Mouse (Mus musculus): Measurements from ENCODE around the gene Irgc1.
A peak's percentile ranks its signal among the peaks of the same experiment; 100 is the strongest.

Gene Irgc1

GRCm38 (mm10) chr7:24472442-24472841, 20.3 kb upstream of the Irgc1 start:
- DNase-seq (ENCODE audit: low spot score) = no peak

GRCm38 (mm10) chr7:24470356-24470755, 18.3 kb upstream of the Irgc1 start:
- no peak for DNase-seq (ENCODE audit: low spot score)

GRCm38 (mm10) chr7:24469126-24469525, 17.0 kb upstream of the Irgc1 start:
- DNase-seq (ENCODE audit: low spot score) = no peak

- no peak for DNase-seq (ENCODE audit: low spot score)
Measured at GRCm38 (mm10) chr7:24467886-24468285, 15.8 kb upstream of the Irgc1 start.

GRCm38 (mm10) chr7:24466835-24467234, 14.7 kb upstream of the Irgc1 start:
- DNase-seq (ENCODE audit: low spot score) = no peak

GRCm38 (mm10) chr7:24462388-24463319, 10.6 kb upstream of the Irgc1 start, which contains the start of gene Plaur:
Gene Plaur (plus strand): TSS chr7:24462484.
- DNase-seq (ENCODE audit: low spot score) = no peak

- DNase-seq (ENCODE audit: low spot score) = no peak
Measured at GRCm38 (mm10) chr7:24461376-24462051, 9.4 kb upstream of the Irgc1 start.

- DNase-seq (ENCODE audit: low spot score) = no peak
Measured at GRCm38 (mm10) chr7:24459843-24460242, 7.7 kb upstream of the Irgc1 start.

- DNase-seq (ENCODE audit: low spot score) = no peak
Measured at GRCm38 (mm10) chr7:24459440-24459839, 7.3 kb upstream of the Irgc1 start.

GRCm38 (mm10) chr7:24457726-24458370, 5.8 kb upstream of the Irgc1 start:
- DNase-seq (ENCODE audit: low spot score) = no peak

- DNase-seq (ENCODE audit: low spot score) = no peak
Measured at GRCm38 (mm10) chr7:24455726-24456125, 3.6 kb upstream of the Irgc1 start.

- no peak for DNase-seq (ENCODE audit: low spot score)
Measured at GRCm38 (mm10) chr7:24454199-24454598, 2.1 kb upstream of the Irgc1 start.

- no peak for DNase-seq (ENCODE audit: low spot score)
Measured at GRCm38 (mm10) chr7:24450585-24451017, 1.5 kb downstream of the Irgc1 start.

- no peak for DNase-seq (ENCODE audit: low spot score)
Measured at GRCm38 (mm10) chr7:24448782-24449517, 3.1 kb downstream of the Irgc1 start.

- DNase-seq (ENCODE audit: low spot score) = no peak
Measured at GRCm38 (mm10) chr7:24446697-24447340, 5.3 kb downstream of the Irgc1 start.

- DNase-seq (ENCODE audit: low spot score) = no peak
Measured at GRCm38 (mm10) chr7:24445266-24445926, 6.7 kb downstream of the Irgc1 start.

GRCm38 (mm10) chr7:24442313-24442712, 9.8 kb downstream of the Irgc1 start:
- DNase-seq (ENCODE audit: low spot score) = no peak

- peak; percentile 71 for DNase-seq (ENCODE audit: low spot score)
Measured at GRCm38 (mm10) chr7:24441785-24442184, 10.3 kb downstream of the Irgc1 start.

GRCm38 (mm10) chr7:24439891-24440290, 12.2 kb downstream of the Irgc1 start:
- DNase-seq (ENCODE audit: low spot score) = no peak

- no peak for DNase-seq (ENCODE audit: low spot score)
Measured at GRCm38 (mm10) chr7:24439191-24439590, 12.9 kb downstream of the Irgc1 start.

- DNase-seq (ENCODE audit: low spot score) = no peak
Measured at GRCm38 (mm10) chr7:24437981-24438380, 14.1 kb downstream of the Irgc1 start.

Data from testis, postnatal 10 days (tissue).